Mouse (Mus musculus): Measurements from ENCODE around the gene Rab43. TPM values are rescaled to one million over a fixed set of nuclear protein-coding genes. Genes with fewer than 3 reads are reported as not detected.
A peak's percentile ranks its signal among the peaks of the same experiment; 100 is the strongest.

Gene Rab43
- polyA plus RNA-seq, 1 experiment = 58.4 TPM

GRCm38 (mm10) chr6:87809144-87809543, 2.8 kb downstream of the Rab43 start:
- WGBS = 13% methylated on average over 2 of the region's 2 CpGs
- Histone ChIP-seq H3K4me1 (ENCODE audit: control insufficient read depth, insufficient read depth, insufficient read length, low read length) (peaks cover 22% of the 10 kb centered on the region), H3K36me3 (ENCODE audit: control insufficient read depth, insufficient read depth, low read length) (peaks cover 10% of the 10 kb centered on the region), H3K27me3 (ENCODE audit: control insufficient read depth, insufficient read depth, low read length) (no peaks in the 10 kb centered on the region), H3K4me3 (ENCODE audit: low read depth, low read length) (peak overlapping the region; percentile 82), H3K27ac (ENCODE audit: insufficient read depth, low read depth, low read length) (peak overlapping the region; percentile 91)
- TF ChIP-seq CTCF (IDR thresholded peaks at IDR 0.05; ENCODE audit: extremely low read depth, insufficient read length, insufficient replicate concordance, low read depth, low read length) (peak; percentile 7; the same call in 1 of the 2 replicates), POLR2A (IDR thresholded peaks at IDR 0.05; ENCODE audit: low read depth, low read length) (no peak)

- Histone ChIP-seq H3K36me3 (ENCODE audit: control insufficient read depth, insufficient read depth, low read length) (peaks cover 13% of the 10 kb centered on the region), H3K4me3 (ENCODE audit: low read depth, low read length) (peak overlapping the region; percentile 12; the same call in 1 of the 2 replicates), H3K27me3 (ENCODE audit: control insufficient read depth, insufficient read depth, low read length) (no peaks in the 10 kb centered on the region), H3K4me1 (ENCODE audit: control insufficient read depth, insufficient read depth, insufficient read length, low read length) (peaks cover 22% of the 10 kb centered on the region), H3K27ac (ENCODE audit: insufficient read depth, low read depth, low read length) (peak overlapping the region; percentile 92)
- TF ChIP-seq POLR2A (IDR thresholded peaks at IDR 0.05; ENCODE audit: low read depth, low read length) = no peak
- TF ChIP-seq CTCF (IDR thresholded peaks at IDR 0.05; ENCODE audit: extremely low read depth, insufficient read length, insufficient replicate concordance, low read depth, low read length) = no peak
- WGBS = 18% methylated on average over 3 of the region's 3 CpGs
These were observed 3.4 kb downstream of the Rab43 start for GRCm38 (mm10) chr6:87808521-87808920.

- Histone ChIP-seq H3K36me3 (ENCODE audit: control insufficient read depth, insufficient read depth, low read length) (peaks cover 13% of the 10 kb centered on the region), H3K27me3 (ENCODE audit: control insufficient read depth, insufficient read depth, low read length) (no peaks in the 10 kb centered on the region), H3K4me3 (ENCODE audit: low read depth, low read length) (peak overlapping the region; percentile 12; the same call in 1 of the 2 replicates), H3K27ac (ENCODE audit: insufficient read depth, low read depth, low read length) (peak overlapping the region; percentile 92), H3K4me1 (ENCODE audit: control insufficient read depth, insufficient read depth, insufficient read length, low read length) (peaks cover 22% of the 10 kb centered on the region)
- TF ChIP-seq POLR2A (IDR thresholded peaks at IDR 0.05; ENCODE audit: low read depth, low read length) (no peak), CTCF (IDR thresholded peaks at IDR 0.05; ENCODE audit: extremely low read depth, insufficient read length, insufficient replicate concordance, low read depth, low read length) (no peak)
- WGBS = 55% methylated on average over 4 of the region's 4 CpGs
These were observed 4.1 kb downstream of the Rab43 start for GRCm38 (mm10) chr6:87807735-87808440.

GRCm38 (mm10) chr6:87806857-87807256, 5.1 kb downstream of the Rab43 start:
- 18% methylated on average over 2 of the region's 2 CpGs for WGBS
- peaks cover 13% of the 10 kb centered on the region for H3K36me3 ChIP-seq (ENCODE audit: control insufficient read depth, insufficient read depth, low read length)
- H3K27me3 ChIP-seq (ENCODE audit: control insufficient read depth, insufficient read depth, low read length) = no peaks in the 10 kb centered on the region
- TF ChIP-seq POLR2A (IDR thresholded peaks at IDR 0.05; ENCODE audit: low read depth, low read length) (no peak), CTCF (IDR thresholded peaks at IDR 0.05; ENCODE audit: extremely low read depth, insufficient read length, insufficient replicate concordance, low read depth, low read length) (no peak)
- peaks cover 17% of the 10 kb centered on the region; the same call in 1 of the 2 replicates for H3K4me1 ChIP-seq (ENCODE audit: control insufficient read depth, insufficient read depth, insufficient read length, low read length)
- H3K4me3 ChIP-seq (ENCODE audit: low read depth, low read length) = no peak overlapping the region
- H3K27ac ChIP-seq (ENCODE audit: insufficient read depth, low read depth, low read length) = peak overlapping the region; percentile 8; the same call in 1 of the 2 replicates

GRCm38 (mm10) chr6:87806028-87806427, 5.9 kb downstream of the Rab43 start:
- Histone ChIP-seq H3K4me3 (ENCODE audit: low read depth, low read length) (no peak overlapping the region), H3K27me3 (ENCODE audit: control insufficient read depth, insufficient read depth, low read length) (no peaks in the 10 kb centered on the region), H3K4me1 (ENCODE audit: control insufficient read depth, insufficient read depth, insufficient read length, low read length) (peaks cover 17% of the 10 kb centered on the region; the same call in 1 of the 2 replicates), H3K27ac (ENCODE audit: insufficient read depth, low read depth, low read length) (peak overlapping the region; percentile 34; the same call in 1 of the 2 replicates), H3K36me3 (ENCODE audit: control insufficient read depth, insufficient read depth, low read length) (peaks cover 13% of the 10 kb centered on the region)
- 53% methylated on average over 2 of the region's 2 CpGs for WGBS
- TF ChIP-seq POLR2A (IDR thresholded peaks at IDR 0.05; ENCODE audit: low read depth, low read length) (no peak), CTCF (IDR thresholded peaks at IDR 0.05; ENCODE audit: extremely low read depth, insufficient read length, insufficient replicate concordance, low read depth, low read length) (no peak)

GRCm38 (mm10) chr6:87805448-87805847, 6.5 kb downstream of the Rab43 start:
- peaks cover 13% of the 10 kb centered on the region for H3K36me3 ChIP-seq (ENCODE audit: control insufficient read depth, insufficient read depth, low read length)
- H3K4me3 ChIP-seq (ENCODE audit: low read depth, low read length) = no peak overlapping the region
- peaks cover 17% of the 10 kb centered on the region; the same call in 1 of the 2 replicates for H3K4me1 ChIP-seq (ENCODE audit: control insufficient read depth, insufficient read depth, insufficient read length, low read length)
- no peaks in the 10 kb centered on the region for H3K27me3 ChIP-seq (ENCODE audit: control insufficient read depth, insufficient read depth, low read length)
- H3K27ac ChIP-seq (ENCODE audit: insufficient read depth, low read depth, low read length) = peak overlapping the region; percentile 34
- no peak for TF ChIP-seq CTCF (IDR thresholded peaks at IDR 0.05; ENCODE audit: extremely low read depth, insufficient read length, insufficient replicate concordance, low read depth, low read length)
- TF ChIP-seq POLR2A (IDR thresholded peaks at IDR 0.05; ENCODE audit: low read depth, low read length) = no peak
- WGBS = 80% methylated on average over 7 of the region's 7 CpGs

- H3K4me1 ChIP-seq (ENCODE audit: control insufficient read depth, insufficient read depth, insufficient read length, low read length) = peaks cover 16% of the 10 kb centered on the region; the same call in 1 of the 2 replicates
- H3K4me3 ChIP-seq (ENCODE audit: low read depth, low read length) = no peak overlapping the region
- 73% methylated on average over 7 of the region's 7 CpGs for WGBS
- H3K36me3 ChIP-seq (ENCODE audit: control insufficient read depth, insufficient read depth, low read length) = peaks cover 13% of the 10 kb centered on the region
- H3K27me3 ChIP-seq (ENCODE audit: control insufficient read depth, insufficient read depth, low read length) = no peaks in the 10 kb centered on the region
- no peak for TF ChIP-seq POLR2A (IDR thresholded peaks at IDR 0.05; ENCODE audit: low read depth, low read length)
- TF ChIP-seq CTCF (IDR thresholded peaks at IDR 0.05; ENCODE audit: extremely low read depth, insufficient read length, insufficient replicate concordance, low read depth, low read length) = no peak
- no peak overlapping the region for H3K27ac ChIP-seq (ENCODE audit: insufficient read depth, low read depth, low read length)
These were observed 7.1 kb downstream of the Rab43 start for GRCm38 (mm10) chr6:87804886-87805285.

Data from small intestine, adult 2 months (tissue).